Mouse (Mus musculus) G1E (cell line): ENCODE results near the gene Avpi1. TPM values are rescaled to one million over a fixed set of nuclear protein-coding genes. Genes with fewer than 3 reads are reported as not detected.

Source experiments
- ATAC-seq: 2 replicates; pipeline ENCODE4 v1.8.0; 2016; ENCODE audit warnings: mild to moderate bottlenecking; ENCODE audit not compliant: insufficient number of reproducible peaks, poor library complexity, low FRiP score, severe bottlenecking; ENCODE audit errors: extremely low read depth
- DNase-seq: peaks from one replicate; pipeline ENCODE4 v3.0.0; 2012; ENCODE audit warnings: low spot score
- H3K27me3 ChIP-seq: 2 replicates; pipeline ENCODE4 v1.6.1; 2012; ENCODE audit warnings: mild to moderate bottlenecking, low read length, inconsistent platforms; ENCODE audit not compliant: insufficient read depth
- H3K36me3 ChIP-seq: replicated peaks from 2 replicates; pipeline ENCODE3; 2012; ENCODE audit warnings: mild to moderate bottlenecking, inconsistent platforms
- H3K4me1 ChIP-seq: 2 replicates; pipeline ENCODE4 v1.6.1; 2012; ENCODE audit warnings: low read depth, low read length, inconsistent platforms, mixed read lengths; ENCODE audit not compliant: insufficient read depth
- H3K4me3 ChIP-seq: 2 replicates; pipeline ENCODE4 v1.5.1; 2012; ENCODE audit warnings: low read depth, mild to moderate bottlenecking, inconsistent platforms, low read length, moderate library complexity, mixed read lengths
- H3K9me3 ChIP-seq: replicated peaks from 2 replicates; pipeline ENCODE4 v1.6.1; 2012; ENCODE audit warnings: inconsistent platforms
- CTCF ChIP-seq: IDR thresholded peaks from 2 replicates; pipeline ENCODE4 v1.5.1; 2012; ENCODE audit warnings: low read depth, low read length, inconsistent platforms, mixed read lengths
- GATA1 ChIP-seq: IDR thresholded peaks from 2 replicates; pipeline ENCODE4 v1.6.1; 2012; ENCODE audit warnings: borderline replicate concordance, low read length, inconsistent platforms, mixed read lengths
- GATA2 ChIP-seq: IDR thresholded peaks from 2 replicates; pipeline ENCODE4 v1.6.1; 2012; ENCODE audit warnings: low read depth, low read length, inconsistent platforms, borderline replicate concordance
- POLR2AphosphoS5 ChIP-seq: IDR thresholded peaks from 2 replicates; pipeline ENCODE4 v1.6.1; 2012; ENCODE audit warnings: low read depth, low read length, inconsistent platforms; ENCODE audit not compliant: insufficient replicate concordance
- TAL1 ChIP-seq: conservative IDR thresholded peaks from 2 replicates; pipeline ENCODE4 v1.6.1; 2012; ENCODE audit warnings: low read depth, low read length, inconsistent platforms, mixed read lengths
- polyA plus RNA-seq: library from polyadenylated mRNA; stranded (reverse); fragments of >175 nt; gene quantifications from 2 replicates; pipeline ENCODE4 v1.2.3, GENCODE M21; 2012
- total RNA-seq, 2 experiments: library from RNA; stranded (forward) in 1 of 2; stranded (reverse) in 1 of 2; fragments of 200-1000 nt in 1 of 2; fragments of >200 nt in 1 of 2; fragmentation: Nextera tagmentation in 1 of 2; gene quantifications; 2 replicates each; pipeline ENCODE4 v1.2.3; 2014 to 2017

Gene Avpi1
- total and polyA plus RNA-seq, 3 experiments = 2.2 to 12.6 (median 2.8) TPM

- ATAC-seq (no peak), DNase-seq (no peak)
- TF ChIP-seq POLR2AphosphoS5 (no peak), GATA2 (no peak), GATA1 (no peak), CTCF (no peak), TAL1 (no peak)
- Histone ChIP-seq H3K9me3 (peaks cover 14% of the 10 kb centered on the region), H3K27me3 (peaks cover 34% of the 10 kb centered on the region), H3K4me3 (no peak overlapping the region), H3K36me3 (no peaks in the 10 kb centered on the region), H3K4me1 (peaks cover 2% of the 10 kb centered on the region; the same call in 1 of the 2 replicates)
These were observed 16.4 kb upstream of the Avpi1 start for GRCm38 (mm10) chr19:42145210-42145609.

GRCm38 (mm10) chr19:42144541-42145167 is 15.8 kb upstream of the Avpi1 start:
- no peak for ATAC-seq
- H3K4me3 ChIP-seq = no peak overlapping the region
- peaks cover 2% of the 10 kb centered on the region; the same call in 1 of the 2 replicates for H3K4me1 ChIP-seq
- peaks cover 33% of the 10 kb centered on the region for H3K27me3 ChIP-seq
- no peak for TF ChIP-seq TAL1
- TF ChIP-seq CTCF = peak; percentile 31; the same call in 1 of the 2 replicates
- DNase-seq = peak; percentile 31
- H3K9me3 ChIP-seq = peaks cover 14% of the 10 kb centered on the region
- H3K36me3 ChIP-seq = no peaks in the 10 kb centered on the region

- no peak for DNase-seq
- TF ChIP-seq GATA2 = no peak
- no peak for TF ChIP-seq TAL1
- no peak for TF ChIP-seq POLR2AphosphoS5
- TF ChIP-seq CTCF = no peak
- TF ChIP-seq GATA1 = no peak
- no peaks in the 10 kb centered on the region for H3K36me3 ChIP-seq
- no peaks in the 10 kb centered on the region; the same call in 1 of the 2 replicates for H3K4me1 ChIP-seq
- H3K27me3 ChIP-seq = peaks cover 32% of the 10 kb centered on the region
- no peak for ATAC-seq
- H3K9me3 ChIP-seq = peaks cover 14% of the 10 kb centered on the region
- no peak overlapping the region for H3K4me3 ChIP-seq
These were observed 15.2 kb upstream of the Avpi1 start for GRCm38 (mm10) chr19:42144067-42144466.

DNA sequence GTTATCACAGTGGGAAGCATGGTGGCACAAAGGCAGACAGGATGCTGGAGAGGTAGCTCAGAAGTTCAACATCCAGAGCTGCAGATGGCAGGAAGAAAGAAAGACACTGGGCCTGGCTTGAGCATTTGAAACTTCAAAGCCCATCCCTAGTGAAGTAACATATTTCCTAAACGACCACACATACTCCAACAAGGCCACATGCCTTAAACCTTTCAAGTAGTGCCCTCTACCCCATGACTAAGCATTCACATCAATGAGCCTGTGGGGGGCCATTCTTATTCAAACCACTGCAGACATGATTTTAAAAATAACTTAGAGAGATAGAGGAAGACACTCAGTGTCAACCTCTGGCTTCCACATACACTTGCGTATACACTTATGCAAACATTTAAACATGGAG is 13.9 kb upstream of the Avpi1 start:
- H3K4me1 ChIP-seq = no peaks in the 10 kb centered on the region; the same call in 1 of the 2 replicates
- ATAC-seq = no peak

DNA sequence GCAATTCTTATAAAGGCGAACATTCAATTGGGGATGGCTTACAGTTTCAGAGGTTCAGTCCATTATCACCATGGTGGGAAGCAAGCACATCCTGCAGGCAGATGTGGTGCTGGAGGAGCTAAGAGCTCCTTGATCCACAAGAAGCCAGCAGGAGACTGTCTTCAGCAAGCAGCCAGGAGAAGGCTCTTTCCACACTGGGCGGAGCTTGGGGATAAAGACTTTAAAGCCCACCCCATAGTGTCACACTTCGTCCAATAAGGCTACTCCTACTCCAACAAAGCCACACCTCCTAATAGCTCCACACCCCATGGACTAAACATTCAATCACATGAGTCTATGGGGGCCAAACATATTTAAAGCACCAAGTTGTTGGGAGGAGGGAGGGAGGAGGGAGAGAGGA is 13.1 kb upstream of the Avpi1 start:
- H3K4me1 ChIP-seq = peaks cover 3% of the 10 kb centered on the region; the same call in 1 of the 2 replicates
- ATAC-seq (no peak), DNase-seq (no peak)
- H3K4me3 ChIP-seq = no peak overlapping the region
- H3K27me3 ChIP-seq = peaks cover 17% of the 10 kb centered on the region
- TF ChIP-seq GATA1 = no peak
- no peaks in the 10 kb centered on the region for H3K36me3 ChIP-seq
- H3K9me3 ChIP-seq = peaks cover under 1% of the 10 kb centered on the region; the same call in 1 of the 2 replicates

More for the DNA sequence above, 13.9 kb upstream of the Avpi1 start:
- TF ChIP-seq GATA1 (no peak), CTCF (no peak), TAL1 (no peak), GATA2 (no peak), POLR2AphosphoS5 (no peak)
- no peak for DNase-seq
- no peak overlapping the region for H3K4me3 ChIP-seq
- no peaks in the 10 kb centered on the region for H3K36me3 ChIP-seq
- peaks cover 7% of the 10 kb centered on the region for H3K9me3 ChIP-seq
- H3K27me3 ChIP-seq = peaks cover 22% of the 10 kb centered on the region

DNA sequence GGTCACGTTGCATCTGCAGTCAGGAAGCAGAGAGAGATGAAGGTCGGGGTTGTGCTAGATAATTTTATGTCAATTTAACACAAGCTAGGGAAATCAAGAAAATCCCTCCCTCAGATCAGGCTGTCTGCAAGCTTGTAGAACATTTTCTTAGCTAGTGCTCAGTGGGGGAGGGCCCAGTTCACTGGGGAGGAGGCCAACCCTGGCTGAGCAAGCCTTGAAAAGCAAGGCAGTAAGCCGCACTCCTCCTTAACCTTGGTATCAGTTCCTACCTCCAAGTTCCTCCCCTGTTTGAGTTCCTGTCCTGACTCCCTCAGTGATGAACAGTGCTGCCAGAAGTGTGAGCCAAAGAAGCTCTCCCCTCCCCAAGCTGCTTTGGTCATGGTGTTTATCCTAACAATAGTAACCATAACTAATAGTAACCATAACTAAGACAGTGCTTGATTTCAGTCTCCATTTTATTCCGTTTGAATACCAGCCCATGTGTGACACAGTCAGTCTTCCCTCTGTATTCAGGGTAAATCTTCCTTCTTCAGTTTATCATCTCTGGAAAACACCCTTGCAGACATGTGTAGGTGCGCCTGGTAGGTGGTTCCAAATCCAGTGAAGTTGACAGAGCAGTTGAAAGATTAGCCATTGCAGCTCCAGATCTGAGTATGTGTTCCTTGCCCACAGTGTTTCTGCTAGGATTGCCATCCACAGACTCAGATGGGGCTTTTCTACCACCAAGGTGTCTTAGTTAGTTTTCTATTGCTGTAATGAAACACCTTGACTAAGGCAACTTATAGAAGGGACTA is 11.1 kb upstream of the Avpi1 start:
- peaks cover 21% of the 10 kb centered on the region for H3K4me1 ChIP-seq
- H3K36me3 ChIP-seq = no peaks in the 10 kb centered on the region
- H3K27me3 ChIP-seq = peaks cover 9% of the 10 kb centered on the region; the same call in 1 of the 2 replicates
- no peak overlapping the region for H3K4me3 ChIP-seq
- TF ChIP-seq GATA2 (no peak), CTCF (no peak), TAL1 (no peak), GATA1 (no peak), POLR2AphosphoS5 (no peak)
- H3K9me3 ChIP-seq = no peaks in the 10 kb centered on the region
- DNase-seq (no peak), ATAC-seq (no peak)
